Mouse (Mus musculus) bone marrow, adult 2 months (tissue): ENCODE results near the gene Acsf2. TPM values are rescaled to one million over a fixed set of nuclear protein-coding genes. Genes with fewer than 3 reads are reported as not detected.

ENCODE experiments used
- H3K27ac ChIP-seq: fragments of 200-500 bp; 2 replicates; pipeline ENCODE4 v1.5.1; 2012; ENCODE audit warnings: low read depth, mild to moderate bottlenecking, control low read depth, inconsistent platforms, low read length; ENCODE audit not compliant: control insufficient read depth, poor library complexity, insufficient read depth
- H3K4me1 ChIP-seq: fragments of 200-500 bp; 2 replicates; pipeline ENCODE4 v1.6.1; 2011; ENCODE audit warnings: low read length; ENCODE audit not compliant: control insufficient read depth, insufficient read depth
- H3K4me3 ChIP-seq: fragments of 200-500 bp; replicated peaks from 2 replicates; pipeline ENCODE3; 2011; ENCODE audit warnings: mild to moderate bottlenecking, low read depth, low read length, control low read depth; ENCODE audit not compliant: control insufficient read depth
- CTCF ChIP-seq: fragments of 200-500 bp; IDR thresholded peaks from 2 replicates; pipeline ENCODE4 v1.5.1; 2011; ENCODE audit warnings: low read length, control low read depth; ENCODE audit not compliant: control insufficient read depth, insufficient read depth
- POLR2A ChIP-seq: fragments of 200-500 bp; IDR thresholded peaks from 2 replicates; pipeline ENCODE4 v1.6.1; 2011; ENCODE audit warnings: low read depth, mild to moderate bottlenecking, control low read depth, low read length, borderline replicate concordance; ENCODE audit not compliant: control insufficient read depth
- WGBS: fragments of 180-500 bp; shearing (Covaris S2); methylation state at CpG from one replicate; pipeline ENCODE4 v1.1.7; 2018; 5-methylcytosine and 5-hydroxymethylcytosine counted together
- polyA plus RNA-seq: library from polyadenylated mRNA; stranded (reverse); fragments of >200 nt; gene quantifications from 2 replicates; pipeline ENCODE4 v1.2.4, GENCODE M21; 2011; ENCODE audit warnings: low replicate concordance; ENCODE audit not compliant: missing spikeins, insufficient read depth, insufficient read length

Acsf2 gene
- polyA plus RNA-seq, 1 experiment: 13.6 TPM

DNA sequence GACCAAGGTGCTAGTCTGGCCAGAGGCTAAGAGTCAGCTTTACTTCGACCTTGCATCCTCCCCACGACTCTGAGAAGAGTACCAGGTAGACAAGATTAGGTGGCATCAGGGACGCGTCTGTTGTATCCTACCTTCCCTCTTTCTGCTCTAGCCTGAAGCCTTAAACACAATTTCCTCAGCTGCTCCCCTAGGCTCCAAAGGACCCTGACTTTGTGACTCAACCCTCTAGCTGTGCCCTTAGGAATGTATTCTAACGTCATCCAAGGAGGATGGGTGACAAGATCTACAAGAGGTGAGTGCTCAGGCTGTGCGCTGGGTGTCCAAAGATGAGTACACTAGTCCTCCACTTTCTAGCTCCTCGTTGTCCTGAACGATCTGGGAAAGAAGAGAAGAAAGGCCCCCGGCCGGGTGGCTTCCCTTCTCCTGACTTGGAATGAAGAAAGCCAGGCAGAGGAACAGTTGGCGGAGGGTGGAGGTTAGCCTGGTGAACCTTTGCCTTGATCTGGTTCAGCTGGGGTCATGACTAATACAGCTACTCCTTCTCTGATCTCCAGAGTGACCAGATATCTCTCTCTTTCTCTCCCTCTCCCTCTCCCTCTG is 785 bp upstream of the Acsf2 start:
- 78% methylated on average over 11 of the region's 11 CpGs for WGBS
- no peak overlapping the region for H3K4me3 ChIP-seq

GRCm38 (mm10) chr11:94600447-94600846 is 1.2 kb downstream of the Acsf2 start:
- H3K27ac ChIP-seq: no peak overlapping the region
- WGBS: 86% methylated on average over 7 of the region's 7 CpGs
- peaks cover 1% of the 10 kb centered on the region; the same call in 1 of the 2 replicates for H3K4me1 ChIP-seq
- TF ChIP-seq POLR2A (no peak), CTCF (no peak)
- H3K4me3 ChIP-seq: no peak overlapping the region

More for the DNA sequence above, 785 bp upstream of the Acsf2 start:
- TF ChIP-seq POLR2A: no peak
- TF ChIP-seq CTCF: no peak
- H3K4me1 ChIP-seq: peaks cover 1% of the 10 kb centered on the region; the same call in 1 of the 2 replicates
- H3K27ac ChIP-seq: 0 out of 2 replicates have a peak overlapping the region, but pooled peaks have one; percentile 5

- Histone ChIP-seq H3K4me1 (peaks cover 1% of the 10 kb centered on the region; the same call in 1 of the 2 replicates), H3K27ac (no peak overlapping the region), H3K4me3 (no peak overlapping the region)
- TF ChIP-seq POLR2A (no peak), CTCF (no peak)
- WGBS: 73% methylated on average over 6 of the region's 6 CpGs
These were observed 3.1 kb downstream of the Acsf2 start for GRCm38 (mm10) chr11:94598437-94599120.

DNA sequence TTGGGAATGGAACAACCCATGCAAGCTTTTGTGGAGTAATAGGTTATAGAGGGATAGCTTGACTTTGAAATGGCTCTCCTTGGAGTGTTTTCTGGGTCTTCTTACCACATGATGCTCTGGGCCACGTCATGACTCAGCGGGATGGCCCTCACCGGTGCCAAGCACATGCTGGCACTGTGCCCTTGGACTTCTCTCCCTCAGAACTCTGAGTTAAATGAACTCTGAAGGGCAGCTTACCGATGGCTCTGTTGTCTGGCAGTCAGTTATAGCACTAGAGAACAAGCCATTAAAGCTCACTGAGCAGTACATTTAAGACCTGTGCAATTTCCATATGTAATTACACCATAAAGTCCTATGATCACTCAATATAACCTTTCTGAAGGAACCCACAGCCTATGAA is 4.4 kb downstream of the Acsf2 start:
- WGBS: 38% methylated on average over 4 of the region's 4 CpGs
- Histone ChIP-seq H3K27ac (no peak overlapping the region), H3K4me1 (peaks cover 1% of the 10 kb centered on the region; the same call in 1 of the 2 replicates), H3K4me3 (no peak overlapping the region)
- no peak for TF ChIP-seq POLR2A
- no peak for TF ChIP-seq CTCF

DNA sequence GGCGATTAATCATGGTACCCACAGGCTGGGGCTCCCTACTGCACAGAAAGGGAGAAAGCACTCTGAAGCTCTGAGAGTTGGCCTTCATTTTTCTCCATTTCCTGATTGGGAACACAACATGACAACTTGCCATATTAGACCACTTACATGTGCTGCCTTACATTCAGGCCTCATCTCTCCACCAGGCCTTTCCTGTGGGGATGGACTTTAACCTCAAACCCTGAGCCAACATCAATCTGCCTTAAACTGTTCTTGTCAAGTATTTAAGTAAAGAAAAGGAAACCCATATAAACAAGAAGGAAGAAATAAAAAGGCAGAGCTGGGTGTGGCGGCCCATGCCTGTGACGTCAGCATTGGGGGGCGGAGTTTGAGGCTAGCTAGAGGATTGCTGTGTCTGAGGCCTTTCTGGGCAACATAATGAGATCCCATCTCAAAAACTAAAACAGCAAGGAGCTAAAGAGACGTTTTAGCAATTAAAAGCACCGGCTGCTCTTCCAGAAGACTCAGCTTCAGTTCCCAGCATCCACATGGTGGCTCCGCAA is 5.3 kb downstream of the Acsf2 start:
- no peak overlapping the region for H3K27ac ChIP-seq
- TF ChIP-seq POLR2A (no peak), CTCF (no peak)
- H3K4me3 ChIP-seq: no peak overlapping the region
- 45% methylated on average over 7 of the region's 7 CpGs for WGBS
- peaks cover 3% of the 10 kb centered on the region; the same call in 1 of the 2 replicates for H3K4me1 ChIP-seq

DNA sequence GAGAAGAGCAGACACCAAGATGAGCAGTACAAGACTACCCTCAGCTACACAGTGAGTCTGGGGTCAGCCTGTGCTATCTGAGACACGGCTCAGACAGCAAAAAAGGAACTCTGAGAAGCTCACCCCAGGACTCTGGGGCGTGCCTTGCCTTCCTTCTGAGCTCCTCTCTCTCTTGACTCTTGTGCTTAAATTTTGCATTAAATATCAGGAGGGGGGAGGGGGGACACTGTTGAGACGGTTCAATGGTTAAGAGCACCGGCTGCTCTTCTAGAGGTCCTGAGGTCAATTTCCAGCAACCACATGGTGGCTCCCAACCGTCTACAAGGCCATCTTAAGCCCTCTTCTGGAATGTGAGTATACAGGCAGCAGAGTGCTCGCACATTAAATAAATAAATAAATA is 14.2 kb downstream of the Acsf2 start:
- 75% methylated on average over 6 of the region's 6 CpGs for WGBS
- H3K27ac ChIP-seq: no peak overlapping the region
- H3K4me1 ChIP-seq: peaks cover 2% of the 10 kb centered on the region; the same call in 1 of the 2 replicates
- TF ChIP-seq CTCF (no peak), POLR2A (no peak)
- no peak overlapping the region for H3K4me3 ChIP-seq

DNA sequence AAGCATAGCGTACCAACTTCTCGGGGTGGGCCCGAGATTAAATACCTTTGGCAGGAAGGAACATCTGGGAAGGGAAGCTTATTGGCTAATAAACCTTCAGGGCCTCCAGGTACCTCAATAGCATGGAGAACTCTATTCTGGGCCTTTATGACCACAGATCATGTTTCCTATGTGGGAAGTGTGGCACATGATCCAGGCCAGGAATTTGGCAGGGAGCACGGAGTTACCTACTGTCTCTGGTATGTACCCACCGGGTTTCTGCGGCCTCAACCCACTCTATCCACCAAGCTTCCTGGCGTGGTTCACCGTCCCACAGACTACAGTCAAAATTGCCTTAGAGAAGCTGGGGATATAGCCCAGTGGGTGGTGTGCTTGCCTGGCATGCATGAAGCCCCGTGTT is 16.6 kb downstream of the Acsf2 start:
- TF ChIP-seq POLR2A (no peak), CTCF (no peak)
- Histone ChIP-seq H3K27ac (no peak overlapping the region), H3K4me3 (no peak overlapping the region), H3K4me1 (no peaks in the 10 kb centered on the region; the same call in 1 of the 2 replicates)
- WGBS: 88% methylated on average over 9 of the region's 9 CpGs

GRCm38 (mm10) chr11:94580111-94580740 is 21.4 kb downstream of the Acsf2 start:
- WGBS: 85% methylated on average over 5 of the region's 5 CpGs
- H3K4me3 ChIP-seq: no peak overlapping the region
- TF ChIP-seq CTCF: no peak
- TF ChIP-seq POLR2A: no peak
- H3K4me1 ChIP-seq: no peaks in the 10 kb centered on the region
- no peak overlapping the region for H3K27ac ChIP-seq
